Mouse (Mus musculus) urinary bladder, adult 2 months (tissue): Measurements from ENCODE around the gene Vwa2. TPM values are rescaled to one million over a fixed set of nuclear protein-coding genes. Genes with fewer than 3 reads are reported as not detected.

Source experiments
- DNase-seq: peaks from one replicate; pipeline ENCODE4 v3.0.0; 2022; ENCODE audit warnings: low spot score
- polyA plus RNA-seq: library from polyadenylated mRNA; depleted of rRNA; stranded (reverse); fragments of >200 nt; gene quantifications from 2 replicates; pipeline ENCODE4 v1.2.3, GENCODE M21; 2012; rRNA removed

The Vwa2 gene
- polyA plus RNA-seq, 1 experiment: 0.01 TPM

- DNase-seq: no peak
Observed at GRCm38 (mm10) chr19:56947971-56948610, 74.0 kb downstream of the Vwa2 start.

- no peak for DNase-seq
Observed at GRCm38 (mm10) chr19:56949868-56950267, 75.8 kb downstream of the Vwa2 start.

GRCm38 (mm10) chr19:56950818-56951217, 76.8 kb downstream of the Vwa2 start:
- no peak for DNase-seq

GRCm38 (mm10) chr19:56953856-56954255, 79.8 kb downstream of the Vwa2 start:
- no peak for DNase-seq

GRCm38 (mm10) chr19:56954857-56955256, 80.8 kb downstream of the Vwa2 start:
- DNase-seq: no peak

- DNase-seq: no peak
Observed at GRCm38 (mm10) chr19:56955568-56956513, 81.8 kb downstream of the Vwa2 start.

GRCm38 (mm10) chr19:56958011-56958410, 84.0 kb downstream of the Vwa2 start:
- no peak for DNase-seq

GRCm38 (mm10) chr19:56958582-56959021, 84.6 kb downstream of the Vwa2 start:
- no peak for DNase-seq

GRCm38 (mm10) chr19:56959057-56959456, 85.0 kb downstream of the Vwa2 start:
- DNase-seq: no peak

GRCm38 (mm10) chr19:56959601-56960000, 85.6 kb downstream of the Vwa2 start:
- no peak for DNase-seq

Other genes with a start within 250 kb of the Vwa2 start
- gene Adrb1, start 152.1 kb upstream of the Vwa2 start, polyA plus RNA-seq: 1.0 TPM in 2 replicates
- gene Ccdc186, start 52.1 kb upstream of the Vwa2 start, polyA plus RNA-seq: 10.4 and 14.2 TPM in 2 replicates
- 0.03 and 0.06 TPM in 2 replicates for gene Tdrd1, start 48.0 kb upstream of the Vwa2 start, polyA plus RNA-seq
- 11.4 and 12.2 TPM in 2 replicates for gene Afap1l2, start 134.0 kb downstream of the Vwa2 start, polyA plus RNA-seq